Mouse (Mus musculus): ENCODE data around the gene Rhog.

GRCm38 (mm10) chr7:102268395-102268748, 12.5 kb upstream of the Rhog start:
- TF ChIP-seq EP300 (IDR thresholded peaks at IDR 0.05; ENCODE audit: low read depth) (no peak), CTCF (IDR thresholded peaks at IDR 0.05; ENCODE audit: low read depth) (no peak)
